Mouse (Mus musculus) stomach, embryonic 16.5 days (tissue): ENCODE data around the gene Zfp286. TPM values are rescaled to one million over a fixed set of nuclear protein-coding genes. Genes with fewer than 3 reads are reported as not detected.

Experiments
- ATAC-seq: fragments of 200-750 bp; cut with Nextera tagmentation; 2 replicates; pipeline ENCODE4 v1.8.0; 2017; ENCODE audit warnings: moderate number of reproducible peaks, moderate TSS enrichment; ENCODE audit not compliant: insufficient read depth, low FRiP score
- H3K27ac ChIP-seq: fragments of 300-500 bp; sonication (generic); 2 replicates; pipeline ENCODE4 v1.5.1; 2014; ENCODE audit warnings: low read length
- H3K27me3 ChIP-seq: fragments of 300-500 bp; sonication (generic); 2 replicates; pipeline ENCODE4 v1.6.1; 2014; ENCODE audit warnings: low read length, control low read depth, mixed read lengths; ENCODE audit not compliant: control insufficient read depth, insufficient read depth
- H3K36me3 ChIP-seq: fragments of 300-500 bp; sonication (generic); 2 replicates; pipeline ENCODE4 v1.6.1; 2014; ENCODE audit warnings: low read length; ENCODE audit not compliant: control insufficient read depth, insufficient read depth
- H3K4me1 ChIP-seq: fragments of 300-500 bp; sonication (generic); 2 replicates; pipeline ENCODE4 v1.6.1; 2014; ENCODE audit warnings: low read length, control low read depth, mixed read lengths; ENCODE audit not compliant: control insufficient read depth, insufficient read depth
- H3K4me2 ChIP-seq: fragments of 300-500 bp; sonication (generic); 2 replicates; pipeline ENCODE4 v1.6.1; 2014; ENCODE audit warnings: low read depth, low read length, mixed read lengths
- H3K4me3 ChIP-seq: fragments of 300-500 bp; sonication (generic); replicated peaks from 2 replicates; pipeline ENCODE4 v1.5.1; 2014; ENCODE audit warnings: mild to moderate bottlenecking, low read length
- H3K9ac ChIP-seq: fragments of 300-500 bp; sonication (generic); 2 replicates; pipeline ENCODE4 v1.6.1; 2014; ENCODE audit warnings: low read length
- H3K9me3 ChIP-seq: fragments of 300-500 bp; sonication (generic); replicated peaks from 2 replicates; pipeline ENCODE4 v1.6.1; 2016; ENCODE audit warnings: low read length, control low read depth; ENCODE audit not compliant: control insufficient read depth
- WGBS: fragments of 180-500 bp; shearing (Covaris S2); extraction: QIAGEN DNeasy Blood & Tissue Kit; methylation state at CpG from one replicate; pipeline ENCODE4 v1.1.7; 2014; 5-methylcytosine and 5-hydroxymethylcytosine counted together
- polyA plus RNA-seq: library from polyadenylated mRNA; unstranded; fragments of >200 nt; fragmentation: Nextera tagmentation; extraction: Ambion mirVana; gene quantifications from 2 replicates; pipeline ENCODE4 v1.2.1, GENCODE M21; 2015

Gene Zfp286
- polyA plus RNA-seq, 1 experiment from 2014 or later, result 14.6 TPM

DNA sequence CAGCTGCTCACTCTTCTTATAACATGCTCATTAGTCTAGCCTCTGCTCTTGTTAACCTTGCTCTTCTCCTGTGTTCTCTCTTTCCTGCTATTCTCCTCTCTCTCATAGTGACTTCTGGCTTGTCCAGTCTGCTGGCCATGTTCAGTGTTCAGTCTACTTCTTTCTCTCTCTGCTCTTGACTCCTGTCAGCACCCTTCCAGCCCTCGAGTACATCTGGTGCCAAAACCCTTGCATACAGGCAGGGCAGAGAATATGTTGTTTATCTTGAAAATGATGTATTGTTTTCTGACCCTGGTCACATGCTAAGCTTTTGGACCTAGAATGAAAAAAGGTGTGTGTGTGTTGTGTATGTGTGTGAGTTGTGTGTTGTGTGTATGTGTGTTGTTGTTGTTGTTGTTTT lies 24.2 kb upstream of the Zfp286 start:
- peak; percentile 19; the same call in 1 of the 2 replicates for ATAC-seq
- Histone ChIP-seq H3K27me3 (no peaks in the 10 kb centered on the region), H3K27ac (no peak overlapping the region), H3K9me3 (no peaks in the 10 kb centered on the region), H3K9ac (no peak overlapping the region), H3K4me2 (no peak overlapping the region), H3K4me3 (no peak overlapping the region), H3K36me3 (no peaks in the 10 kb centered on the region), H3K4me1 (no peaks in the 10 kb centered on the region; the same call in 1 of the 2 replicates)
- WGBS, result 23% methylated on average over 1 of the region's 1 CpGs

DNA sequence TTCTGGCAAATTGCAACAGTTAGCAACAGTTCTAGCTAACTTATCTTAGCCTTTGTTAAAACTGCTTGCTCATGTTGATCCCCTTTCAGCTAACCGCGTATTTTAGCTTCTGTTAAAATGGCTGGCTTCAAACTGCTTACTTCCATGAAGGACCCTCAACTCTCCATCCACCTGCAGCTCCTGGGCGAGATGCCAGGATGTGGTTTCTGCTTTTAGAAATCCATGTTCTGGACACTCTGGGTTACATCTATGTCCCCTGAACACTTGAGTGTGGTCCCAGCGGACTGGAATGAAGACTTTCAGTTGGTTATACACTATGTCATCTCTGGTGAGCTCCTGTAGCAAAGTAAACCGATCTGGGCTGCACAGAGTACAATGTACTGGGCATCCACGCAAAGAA lies 23.0 kb upstream of the Zfp286 start:
- 78% methylated on average over 6 of the region's 6 CpGs for WGBS

DNA sequence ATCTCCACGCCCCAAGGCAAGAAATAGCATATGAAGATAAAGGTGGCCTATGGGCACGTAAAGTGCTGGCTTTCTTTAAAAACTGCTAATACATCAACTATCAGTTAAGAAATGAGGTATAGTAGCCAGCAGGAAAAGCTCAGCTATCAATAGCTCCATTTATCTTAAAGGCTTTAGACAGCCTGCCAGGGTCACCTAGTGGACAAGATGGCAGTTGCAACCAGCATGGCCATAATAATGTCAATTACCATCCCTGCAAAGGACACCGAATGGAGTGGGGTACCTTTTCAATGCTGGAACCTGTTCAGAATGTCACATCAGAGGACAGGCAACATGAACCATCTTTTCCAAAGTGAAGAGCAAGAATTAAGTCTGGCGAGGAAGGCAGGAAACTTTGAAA lies 19.9 kb upstream of the Zfp286 start:
- H3K36me3 ChIP-seq, result no peaks in the 10 kb centered on the region
- H3K27me3 ChIP-seq, result no peaks in the 10 kb centered on the region
- 69% methylated on average over 4 of the region's 4 CpGs for WGBS
- H3K4me3 ChIP-seq, result no peak overlapping the region
- no peaks in the 10 kb centered on the region for H3K9me3 ChIP-seq
- H3K4me1 ChIP-seq, result no peaks in the 10 kb centered on the region
- no peak overlapping the region for H3K9ac ChIP-seq
- H3K27ac ChIP-seq, result no peak overlapping the region
- H3K4me2 ChIP-seq, result no peak overlapping the region
- no peak for ATAC-seq

More for the DNA sequence above, 23.0 kb upstream of the Zfp286 start:
- H3K27me3 ChIP-seq, result no peaks in the 10 kb centered on the region
- no peak overlapping the region for H3K4me3 ChIP-seq
- H3K9me3 ChIP-seq, result no peaks in the 10 kb centered on the region
- H3K9ac ChIP-seq, result no peak overlapping the region
- no peak for ATAC-seq
- no peaks in the 10 kb centered on the region; the same call in 1 of the 2 replicates for H3K4me1 ChIP-seq
- no peak overlapping the region for H3K4me2 ChIP-seq
- H3K27ac ChIP-seq, result no peak overlapping the region
- H3K36me3 ChIP-seq, result no peaks in the 10 kb centered on the region

DNA sequence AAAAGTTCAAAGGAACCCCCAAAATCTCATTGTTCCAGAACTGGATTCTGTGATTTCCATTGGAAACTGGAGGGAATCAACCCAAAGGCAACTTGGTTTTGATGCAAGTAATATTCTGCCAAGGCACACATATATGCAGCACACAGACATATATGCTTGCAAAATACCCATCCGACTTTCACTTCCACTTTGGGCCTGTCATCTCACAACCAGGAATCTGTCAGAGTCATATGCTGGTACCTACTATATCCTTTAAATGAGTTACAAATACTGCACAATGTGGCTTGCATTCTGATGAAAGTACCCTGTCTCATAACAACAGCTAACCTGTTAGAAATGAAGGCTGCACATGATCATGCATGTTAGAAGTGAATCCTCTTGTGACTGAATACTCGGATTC lies 18.7 kb upstream of the Zfp286 start:
- ATAC-seq, result no peak
- WGBS, result 79% methylated on average over 2 of the region's 2 CpGs
- H3K36me3 ChIP-seq, result no peaks in the 10 kb centered on the region

DNA sequence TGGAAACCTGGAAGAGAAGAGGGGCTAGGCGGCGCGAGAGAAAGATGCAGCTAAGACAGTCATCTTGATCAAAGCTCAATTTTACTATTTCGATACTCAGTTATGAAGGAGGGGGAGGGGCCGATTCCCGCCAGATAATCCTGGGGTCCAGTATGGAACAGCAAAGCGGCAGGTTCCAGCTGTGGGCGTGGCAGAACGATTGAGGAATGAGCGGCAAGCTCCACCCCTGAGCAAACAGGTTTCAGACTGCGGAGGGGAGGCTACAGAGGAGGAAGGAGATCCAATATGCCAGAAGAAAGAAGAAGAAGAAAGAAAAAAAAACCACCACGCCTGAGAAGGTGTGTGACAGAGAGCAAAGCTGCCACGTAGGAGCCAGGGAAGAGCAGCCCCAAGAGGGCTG lies 14.9 kb upstream of the Zfp286 start:
- H3K27me3 ChIP-seq, result no peaks in the 10 kb centered on the region
- no peaks in the 10 kb centered on the region for H3K9me3 ChIP-seq
- no peak overlapping the region for H3K9ac ChIP-seq
- no peak for ATAC-seq
- WGBS, result 43% methylated on average over 13 of the region's 13 CpGs
- no peaks in the 10 kb centered on the region for H3K36me3 ChIP-seq
- no peak overlapping the region for H3K4me3 ChIP-seq
- H3K4me1 ChIP-seq, result no peaks in the 10 kb centered on the region
- 0 out of 2 replicates have a peak overlapping the region, but pooled peaks have one; percentile 30 for H3K4me2 ChIP-seq
- H3K27ac ChIP-seq, result no peak overlapping the region

More for the DNA sequence above, 18.7 kb upstream of the Zfp286 start:
- Histone ChIP-seq H3K9me3 (no peaks in the 10 kb centered on the region), H3K9ac (no peak overlapping the region), H3K27ac (no peak overlapping the region), H3K4me3 (no peak overlapping the region), H3K27me3 (no peaks in the 10 kb centered on the region), H3K4me2 (no peak overlapping the region), H3K4me1 (no peaks in the 10 kb centered on the region)

DNA sequence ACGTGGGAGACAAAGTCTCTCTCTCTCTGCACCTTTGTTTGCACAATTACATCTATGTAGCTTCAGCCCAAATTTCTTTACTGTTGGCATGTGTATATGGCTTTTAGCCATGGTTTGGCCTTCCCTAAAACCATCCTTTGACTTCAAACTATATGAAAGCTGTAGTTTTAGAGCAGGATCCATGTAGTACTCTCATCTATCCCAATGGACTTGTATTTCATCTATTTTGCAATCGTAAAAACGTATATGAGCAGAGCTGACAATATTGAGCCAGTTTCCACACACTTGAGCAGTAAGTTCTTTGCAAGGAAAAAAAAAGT lies 315 bp upstream of the Zfp286 start:
- Histone ChIP-seq H3K4me2 (peak overlapping the region; percentile 89), H3K9ac (peak overlapping the region; percentile 92), H3K36me3 (peaks cover 4% of the 10 kb centered on the region; the same call in 1 of the 2 replicates), H3K4me3 (peak overlapping the region; percentile 72), H3K4me1 (peaks cover 8% of the 10 kb centered on the region; the same call in 1 of the 2 replicates), H3K9me3 (no peaks in the 10 kb centered on the region), H3K27me3 (no peaks in the 10 kb centered on the region), H3K27ac (no peak overlapping the region)
- ATAC-seq, result no peak
- 56% methylated on average over 3 of the region's 3 CpGs for WGBS

DNA sequence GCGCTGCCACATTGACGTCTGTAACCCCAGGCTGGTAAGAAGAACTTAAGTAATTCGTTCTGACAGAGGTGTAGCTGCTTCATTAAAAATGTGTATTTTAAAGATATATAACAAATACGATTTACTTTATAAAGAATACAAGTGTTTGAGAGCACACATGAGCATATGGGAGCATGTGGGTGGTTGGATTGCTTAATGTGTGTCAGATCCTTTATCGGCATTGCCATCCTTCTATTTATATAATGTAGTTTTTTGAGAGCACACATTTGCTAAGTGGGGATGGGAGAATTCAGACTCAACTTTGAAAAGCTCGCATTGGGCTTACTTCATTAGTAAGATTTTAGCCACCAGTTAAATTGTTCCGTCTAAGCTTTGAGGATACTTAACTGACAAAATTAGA lies 12.8 kb downstream of the Zfp286 start:
- Histone ChIP-seq H3K27ac (no peak overlapping the region), H3K36me3 (peaks cover 35% of the 10 kb centered on the region), H3K4me1 (no peaks in the 10 kb centered on the region), H3K27me3 (no peaks in the 10 kb centered on the region), H3K9ac (no peak overlapping the region), H3K4me3 (no peak overlapping the region), H3K4me2 (no peak overlapping the region), H3K9me3 (peaks cover 41% of the 10 kb centered on the region)
- 91% methylated on average over 7 of the region's 7 CpGs for WGBS
- ATAC-seq, result no peak

DNA sequence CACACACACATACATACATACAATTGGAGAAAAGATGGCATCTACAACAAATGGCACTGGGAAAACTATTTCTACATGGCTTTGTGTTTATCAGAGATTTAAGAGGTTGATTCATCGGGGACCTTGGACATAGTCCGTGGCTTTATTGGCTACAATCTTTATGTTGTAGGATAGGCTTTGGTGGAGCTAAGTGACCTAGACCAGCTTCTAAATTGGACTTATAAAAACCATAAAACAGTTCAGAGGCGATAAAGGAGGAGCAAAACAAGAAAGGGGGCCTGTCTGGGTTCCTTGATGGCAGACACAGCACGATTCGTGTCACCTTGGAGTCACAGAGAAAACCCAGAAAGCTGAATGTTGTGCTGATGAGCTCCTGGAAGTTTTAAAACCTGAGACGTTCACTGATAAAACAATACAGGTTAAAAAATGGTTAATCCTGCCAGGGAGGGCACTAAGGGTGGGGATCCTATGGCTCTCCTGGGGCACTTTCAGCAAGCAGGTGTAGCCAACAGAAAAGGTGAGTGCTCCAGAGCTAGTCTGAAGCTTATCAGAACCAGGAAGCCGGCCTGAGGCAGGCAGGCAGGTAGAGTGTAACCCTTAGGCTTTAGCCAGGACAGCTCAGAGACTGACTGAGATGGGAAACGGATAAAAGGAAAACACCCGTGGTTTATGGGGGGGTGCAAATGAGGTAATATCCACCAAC lies 28.4 kb downstream of the Zfp286 start:
- no peak for ATAC-seq
- Histone ChIP-seq H3K4me3 (no peak overlapping the region), H3K36me3 (no peaks in the 10 kb centered on the region), H3K4me2 (no peak overlapping the region), H3K27ac (no peak overlapping the region), H3K4me1 (no peaks in the 10 kb centered on the region), H3K9ac (no peak overlapping the region), H3K27me3 (no peaks in the 10 kb centered on the region), H3K9me3 (no peaks in the 10 kb centered on the region)
- WGBS, result 68% methylated on average over 9 of the region's 9 CpGs

DNA sequence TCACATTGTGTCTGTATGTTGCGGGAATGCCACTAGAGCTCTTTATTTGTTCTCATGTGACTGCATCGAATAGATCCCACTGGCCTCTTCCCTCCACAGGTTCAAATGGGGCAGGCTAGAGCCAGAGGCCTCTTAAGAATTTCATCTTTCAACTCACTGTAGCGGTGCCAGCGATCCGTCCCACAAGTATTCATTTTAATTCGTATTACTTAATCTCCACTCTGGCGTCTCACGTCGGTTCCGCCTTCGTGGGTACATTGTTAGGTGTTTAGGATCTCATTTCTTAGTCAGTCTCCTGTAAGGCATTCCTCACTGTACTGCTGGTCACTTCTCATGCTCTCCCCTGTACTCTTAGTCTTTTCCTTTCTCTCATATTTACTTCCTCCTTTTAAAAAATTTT lies 30.8 kb downstream of the Zfp286 start:
- no peak for ATAC-seq
- no peak overlapping the region for H3K27ac ChIP-seq
- H3K4me2 ChIP-seq, result no peak overlapping the region
- H3K4me1 ChIP-seq, result no peaks in the 10 kb centered on the region
- H3K27me3 ChIP-seq, result no peaks in the 10 kb centered on the region
- WGBS, result 85% methylated on average over 11 of the region's 11 CpGs
- H3K9ac ChIP-seq, result no peak overlapping the region
- no peak overlapping the region for H3K4me3 ChIP-seq
- no peaks in the 10 kb centered on the region for H3K9me3 ChIP-seq
- H3K36me3 ChIP-seq, result no peaks in the 10 kb centered on the region
